Mouse (Mus musculus): Measurements from ENCODE around the gene Tmem39a. TPM values are rescaled to one million over a fixed set of nuclear protein-coding genes. Genes with fewer than 3 reads are reported as not detected.

The Tmem39a gene
- 10 to 100 TPM; 22.9 to 35.5 TPM for total RNA-seq (2021)
- long read RNA-seq, experiment 1, transcript Tmem39a-201 (9 exons, 2,871 nt), result major isoform, 6 of 8 reads
- long read RNA-seq, experiment 1, partial matches to known transcripts, result 0 of 8 reads
- long read RNA-seq, experiment 1, other reads (novel, unspliced or antisense), result 1 of 8 reads
- long read RNA-seq, experiment 2, transcript Tmem39a-201 (9 exons, 2,871 nt), result major isoform, 9 of 13 reads
- long read RNA-seq, experiment 2, partial matches to known transcripts, result 1 of 13 reads
- long read RNA-seq, experiment 2, other reads (novel, unspliced or antisense), result 2 of 13 reads

DNA sequence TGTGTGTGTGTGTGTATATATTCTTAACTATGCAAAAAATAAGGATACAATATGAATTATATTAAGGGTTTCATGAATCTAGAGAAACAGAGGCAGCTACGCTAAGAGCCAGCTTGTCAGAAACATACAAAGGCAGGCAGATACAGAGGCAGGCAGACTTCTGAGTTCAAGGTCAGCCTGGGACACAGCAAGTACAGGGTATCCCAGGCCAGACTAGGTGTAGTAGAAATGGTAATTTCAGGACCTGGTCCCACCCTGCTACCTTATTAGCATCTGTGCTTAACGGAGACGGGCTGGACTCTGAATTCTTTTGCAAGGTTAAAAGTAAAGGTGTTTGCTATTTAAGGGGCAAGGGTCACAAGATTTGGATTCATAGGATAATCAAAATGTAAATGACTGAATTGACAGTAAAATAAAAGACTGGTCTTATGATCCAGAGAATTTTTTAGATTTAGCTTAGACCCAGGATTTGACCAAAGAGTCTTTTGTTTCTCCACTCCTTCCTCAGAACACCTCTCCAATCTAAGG is at the start of gene Tmem39a:
Gene Tmem39a, plus strand, starts transcription at position 478 of the 528 bp plus-strand sequence.
- no peak for DNase-seq

DNA sequence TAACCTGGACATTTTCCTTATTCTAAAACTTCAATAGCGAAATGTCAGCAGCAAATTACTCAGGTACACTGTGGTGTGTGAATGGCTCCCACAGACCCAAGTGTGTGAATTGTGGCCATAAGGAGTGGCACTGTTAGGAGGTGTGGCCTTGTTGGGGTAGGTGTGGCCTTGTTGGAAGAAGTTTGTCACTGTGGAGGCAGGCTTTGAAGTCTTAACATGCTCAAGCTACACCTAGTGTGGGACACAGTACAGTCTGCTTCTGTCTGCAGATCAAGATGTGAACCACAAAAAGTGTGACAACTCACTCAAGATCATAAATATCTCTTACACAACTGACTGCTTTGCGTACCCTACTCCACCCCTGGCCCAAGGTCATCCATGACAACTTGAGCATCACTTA is 47.7 kb upstream of the Tmem39a start:
- DNase-seq, result no peak

DNA sequence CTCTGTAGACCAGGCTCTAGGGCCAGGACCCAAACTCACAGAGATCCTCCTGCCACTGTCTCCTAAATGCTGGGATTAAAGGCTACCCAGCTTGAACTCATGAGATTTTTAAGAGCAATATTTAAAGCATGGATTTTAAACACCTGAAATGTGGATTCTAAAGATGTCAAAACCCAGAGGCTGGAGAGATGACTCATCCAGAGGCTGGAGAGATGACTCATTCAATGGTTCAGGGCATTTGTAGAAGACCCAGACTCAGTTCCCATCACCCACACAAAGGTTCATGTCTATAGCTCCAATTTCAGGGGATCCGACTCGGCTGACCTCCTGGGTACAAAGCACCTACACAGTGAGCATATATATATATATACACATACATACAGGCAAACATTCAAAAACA is 39.4 kb upstream of the Tmem39a start:
- no peak for DNase-seq

DNA sequence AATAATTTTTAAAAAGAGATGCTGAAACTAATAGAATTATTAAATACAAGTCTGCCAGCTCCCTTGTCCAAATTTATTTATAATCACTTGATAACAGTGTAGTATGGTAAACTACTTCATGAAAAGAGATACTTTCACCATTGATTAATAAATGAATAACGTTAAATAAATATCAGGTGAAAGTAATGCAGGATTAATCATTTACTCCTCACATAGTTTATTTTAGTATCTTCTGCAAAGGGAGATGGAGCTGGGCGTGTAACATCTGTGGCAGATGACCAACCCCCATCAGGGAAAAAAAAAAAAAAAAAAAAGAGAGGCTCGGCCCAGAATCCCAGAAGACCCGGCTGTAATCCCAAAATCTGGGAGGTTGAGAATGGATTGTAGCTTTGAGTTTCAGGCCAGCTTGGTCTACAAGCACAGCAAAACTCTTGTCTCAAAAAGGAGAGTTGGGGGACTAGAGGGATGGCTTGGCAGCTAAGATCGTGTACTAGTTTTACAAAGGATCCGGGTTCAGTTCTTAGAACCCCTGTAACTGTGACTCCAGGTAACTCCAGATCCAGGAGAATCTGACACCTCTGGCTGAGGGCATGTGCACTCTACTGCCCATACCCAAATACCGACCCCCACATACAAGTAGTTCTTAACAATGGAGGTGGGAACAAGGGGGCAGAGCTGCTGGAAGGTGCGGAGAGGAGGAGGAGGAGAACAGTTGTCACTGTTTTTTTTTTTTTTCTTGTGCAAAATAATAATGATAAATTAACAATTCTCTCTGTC is 37.1 kb upstream of the Tmem39a start:
- DNase-seq, result no peak

DNA sequence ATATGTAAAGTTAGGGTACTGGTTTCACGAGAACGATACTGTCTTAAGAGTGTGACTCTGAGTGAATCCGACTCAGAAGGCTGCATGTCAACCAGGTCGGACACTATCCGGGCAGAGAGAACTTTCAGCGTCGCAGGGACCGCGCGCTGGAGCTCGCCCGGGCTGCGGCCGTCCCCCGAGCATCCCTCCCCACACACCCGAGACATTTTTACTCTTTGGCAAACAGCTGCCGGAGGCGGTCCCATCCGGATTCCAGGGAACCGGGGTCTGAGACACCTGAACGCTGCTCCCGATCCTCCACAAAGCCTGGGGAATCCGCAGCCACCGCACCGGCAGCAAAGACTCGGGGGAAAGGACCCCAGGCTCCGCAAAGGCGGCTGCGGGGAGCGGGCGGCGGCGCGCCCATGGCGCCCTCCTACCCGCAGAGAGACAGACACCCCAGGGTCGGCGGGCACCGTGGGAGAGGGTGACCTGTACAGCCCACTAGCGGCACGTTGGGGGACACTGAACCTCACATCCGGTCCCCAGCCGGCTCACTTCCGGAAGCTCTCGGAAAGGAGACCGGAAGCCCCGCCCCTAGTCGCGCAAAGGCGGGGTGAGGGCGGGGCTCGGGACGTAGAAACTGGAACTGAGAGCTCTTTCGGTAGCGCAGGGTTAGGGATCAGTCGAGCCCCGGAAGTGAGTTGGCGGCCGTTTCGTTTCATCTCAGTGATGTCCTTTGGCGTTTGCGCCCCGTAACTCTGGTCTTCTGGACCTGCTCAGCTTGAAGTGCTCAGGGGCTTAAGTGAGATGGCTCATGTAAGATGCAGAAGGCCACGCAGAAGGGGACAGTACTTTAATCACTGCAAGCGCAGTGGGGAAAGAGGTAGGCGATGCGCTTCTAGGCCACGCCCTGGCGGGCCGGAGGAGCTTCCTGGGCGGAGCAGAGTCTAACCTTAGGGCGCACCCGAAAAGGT is 36.1 kb upstream of the Tmem39a start, which contains the start of gene Timmdc1:
Gene Timmdc1, minus strand, starts transcription at position 535 of the 956 bp plus-strand sequence.
- DNase-seq, result peak; percentile 95

DNA sequence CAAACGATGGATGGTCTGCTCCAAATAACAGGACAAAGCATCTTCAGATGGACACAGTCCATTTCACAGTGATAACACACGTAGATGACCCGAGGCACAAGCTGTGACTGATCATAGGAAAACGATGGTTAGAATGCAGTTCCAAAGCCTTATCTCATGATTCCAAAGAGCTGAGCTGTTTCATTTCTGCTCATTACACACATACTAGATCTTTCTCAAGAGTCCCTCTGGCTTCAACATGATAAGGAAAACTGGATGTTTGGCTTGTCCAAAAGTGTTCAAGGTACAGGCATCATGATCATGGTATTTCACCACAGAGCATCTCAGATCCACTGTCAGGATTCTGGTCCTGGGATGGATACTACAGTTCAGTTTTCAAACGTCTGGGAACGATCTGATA is 32.2 kb upstream of the Tmem39a start:
- no peak for DNase-seq

DNA sequence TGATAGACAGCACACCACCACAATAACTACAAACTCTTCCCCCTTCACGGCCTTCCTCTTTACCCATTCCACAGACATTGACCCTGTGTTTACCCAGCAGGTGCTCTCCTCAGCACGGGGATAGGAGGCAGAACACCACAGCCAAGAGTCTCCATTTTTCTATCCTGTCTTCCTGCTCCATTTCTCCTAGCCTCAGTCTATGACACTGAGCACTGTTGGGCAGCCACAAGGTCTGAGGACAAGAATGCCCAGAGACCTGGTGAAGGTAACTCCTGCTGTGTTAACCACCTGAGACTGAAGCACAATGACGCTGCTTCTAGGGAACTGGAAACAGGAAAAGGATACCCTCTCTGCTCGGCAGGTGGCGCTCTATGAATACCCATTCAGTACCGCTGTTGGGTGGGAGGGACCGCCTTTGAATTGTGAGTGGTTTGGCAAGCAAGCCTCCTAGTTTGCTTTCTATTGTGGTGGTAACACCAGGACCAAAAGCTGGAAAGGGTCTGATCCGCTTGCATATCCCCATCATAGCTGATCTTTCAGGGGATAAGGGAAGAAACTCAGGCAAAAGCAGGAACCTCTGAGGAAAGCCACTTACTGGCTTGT is 21.9 kb upstream of the Tmem39a start:
- DNase-seq, result peak; percentile 74

DNA sequence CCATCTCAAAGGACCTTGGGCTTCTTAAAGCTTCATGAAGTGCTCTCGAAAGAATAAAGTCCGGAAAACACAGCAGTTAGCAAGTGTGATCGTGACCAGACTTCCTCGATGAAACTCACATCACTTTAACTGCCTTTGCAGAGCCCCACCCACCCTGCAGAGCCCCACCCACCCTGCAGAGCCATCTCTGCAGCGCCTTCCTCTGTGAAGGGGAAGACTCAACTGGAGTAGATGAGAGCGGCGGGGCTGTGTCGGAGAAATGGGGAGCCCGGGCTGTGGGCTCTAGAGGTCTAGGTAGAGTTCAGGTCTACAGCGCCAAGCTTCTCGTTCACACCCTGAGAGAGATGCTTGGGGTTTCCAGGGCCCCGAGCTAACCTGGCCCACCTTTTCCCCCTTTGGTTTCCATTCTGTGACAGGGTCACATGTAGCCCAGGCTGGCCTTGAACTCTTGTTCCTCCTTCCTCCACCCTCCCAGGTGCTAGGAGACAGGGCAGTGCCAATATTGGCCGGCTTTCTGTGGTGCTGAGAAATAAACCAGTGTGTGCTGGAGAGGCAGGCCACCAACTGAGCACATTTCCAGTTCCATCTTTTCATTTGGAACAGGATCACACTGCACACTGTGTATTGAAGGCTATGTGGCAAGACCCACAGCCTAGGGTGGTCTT is 19.6 kb upstream of the Tmem39a start:
- DNase-seq, result no peak

DNA sequence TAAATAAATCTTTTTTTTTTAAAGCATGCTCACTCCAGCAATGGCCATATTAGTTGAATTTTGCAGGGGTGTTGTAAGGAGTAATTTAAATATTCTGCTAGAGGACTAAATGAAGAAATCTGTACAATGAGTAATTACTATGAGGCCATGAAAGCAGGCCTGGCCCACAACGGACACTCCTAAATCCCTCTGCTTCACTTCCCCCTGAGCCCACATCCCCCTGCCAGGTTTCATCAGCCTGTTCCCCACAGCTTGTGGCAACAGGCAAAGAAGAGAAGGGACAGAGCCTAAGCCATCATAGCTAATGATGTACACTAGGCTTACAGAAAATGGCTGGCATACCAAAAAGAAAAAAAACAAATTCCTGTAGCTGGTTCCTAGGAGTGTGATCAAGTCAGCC is 10.5 kb upstream of the Tmem39a start:
- DNase-seq, result no peak

DNA sequence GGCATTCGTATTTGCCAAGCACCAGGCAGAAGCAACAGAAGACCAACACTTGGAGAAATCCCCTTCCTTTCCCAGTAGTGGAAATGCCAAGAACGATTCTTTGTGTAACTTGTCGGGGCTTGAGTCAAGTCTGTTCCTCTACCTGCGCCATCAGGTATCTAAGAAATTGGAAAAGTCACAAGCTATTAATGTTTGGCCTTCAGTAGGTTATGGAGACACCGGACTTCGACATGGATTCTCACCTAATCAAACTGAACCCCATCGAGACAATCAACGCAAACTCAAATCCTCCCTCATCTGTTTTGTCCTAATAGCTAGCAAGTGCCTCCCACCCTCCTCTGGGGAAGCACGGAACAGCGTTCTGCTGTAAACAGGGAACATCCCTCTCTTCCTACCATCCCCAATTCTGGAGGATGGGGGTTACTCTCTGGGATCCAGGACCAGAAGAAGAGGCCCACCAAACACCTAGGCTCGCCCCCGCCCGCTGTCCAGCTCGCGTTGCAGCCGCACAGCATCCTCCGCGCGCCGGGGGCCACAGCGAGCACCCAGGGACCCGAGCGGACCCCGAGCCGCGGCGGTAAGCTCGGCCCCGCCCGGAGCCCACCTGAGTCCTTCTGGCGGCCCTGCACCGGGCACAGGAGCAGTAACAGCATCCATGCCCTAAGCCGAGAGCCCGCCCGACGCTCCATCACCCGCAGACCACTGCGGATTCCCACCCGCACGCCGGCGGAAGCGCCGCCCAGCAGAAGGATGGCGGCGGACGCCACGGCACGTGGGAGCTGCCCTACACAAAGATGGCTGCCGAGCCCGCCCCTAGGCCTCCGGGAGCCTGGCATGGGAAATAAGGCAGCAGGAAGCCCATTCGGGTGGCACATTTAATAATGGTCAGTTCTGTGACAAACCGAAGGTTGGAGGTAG is 8.8 kb upstream of the Tmem39a start, which contains the start of gene Poglut1:
Gene Poglut1, minus strand, starts transcription at position 780 of the 918 bp plus-strand sequence.
- peak; percentile 78 for DNase-seq

DNA sequence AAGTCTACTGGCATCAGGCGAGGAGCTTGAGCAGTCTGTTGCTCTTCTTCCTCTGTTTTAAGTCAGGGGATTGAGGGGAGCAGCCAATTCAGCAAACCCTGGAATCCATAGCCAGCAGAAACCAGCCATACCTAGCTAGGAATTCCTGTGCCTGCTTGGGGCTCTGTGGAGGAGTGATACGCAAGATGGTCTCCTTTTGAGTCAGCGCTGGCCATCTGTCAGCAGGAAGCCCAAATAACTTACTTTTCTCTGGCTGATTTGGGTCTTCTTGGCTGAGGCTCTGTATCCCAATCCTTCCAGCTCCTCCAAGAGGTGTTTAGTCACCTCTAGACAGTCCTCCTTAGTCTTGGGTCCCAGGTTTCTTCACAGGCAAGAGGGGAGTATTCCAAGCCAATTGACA is 2.5 kb upstream of the Tmem39a start:
- DNase-seq, result no peak

DNA sequence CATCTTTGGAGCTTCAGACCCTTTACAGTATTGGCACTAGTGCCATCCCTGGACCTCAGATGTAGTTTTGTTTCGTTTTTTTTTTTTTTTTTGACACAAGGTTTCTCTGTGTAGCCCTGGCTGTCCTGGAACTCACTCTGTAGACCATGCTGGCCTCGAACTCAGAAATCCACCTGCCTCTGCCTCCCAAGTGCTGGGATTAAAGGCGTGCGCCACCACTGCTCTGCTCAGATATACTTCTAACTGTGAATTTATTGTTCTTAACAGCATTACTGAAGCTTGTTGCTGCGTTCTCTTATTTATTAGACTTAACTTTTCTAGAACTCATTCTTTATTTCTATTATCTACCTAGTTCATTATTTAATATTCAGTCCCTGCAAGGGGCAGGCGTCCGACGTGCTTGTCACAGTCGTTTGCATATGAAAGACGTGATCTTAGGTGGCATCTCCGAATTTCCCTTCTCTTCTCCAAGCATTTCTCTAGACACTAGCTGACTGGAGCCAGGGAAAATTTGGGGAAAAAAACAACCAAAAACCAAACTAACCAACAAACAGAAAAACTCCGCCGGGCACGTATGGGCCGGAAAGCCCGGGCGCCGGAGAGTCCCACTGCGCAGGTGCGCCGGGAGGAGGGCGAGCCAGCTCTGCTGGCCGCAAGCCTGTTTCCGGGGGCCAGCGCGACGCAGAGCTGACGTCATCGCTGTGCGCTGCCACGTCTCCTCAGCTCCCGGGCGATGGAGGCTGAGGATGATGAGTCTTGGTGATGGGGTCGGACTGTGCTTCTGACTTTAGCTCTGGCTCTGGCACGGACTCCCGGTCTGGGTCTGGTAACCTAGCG is 3.9 kb downstream of the Tmem39a start:
- DNase-seq, result peak; percentile 97

DNA sequence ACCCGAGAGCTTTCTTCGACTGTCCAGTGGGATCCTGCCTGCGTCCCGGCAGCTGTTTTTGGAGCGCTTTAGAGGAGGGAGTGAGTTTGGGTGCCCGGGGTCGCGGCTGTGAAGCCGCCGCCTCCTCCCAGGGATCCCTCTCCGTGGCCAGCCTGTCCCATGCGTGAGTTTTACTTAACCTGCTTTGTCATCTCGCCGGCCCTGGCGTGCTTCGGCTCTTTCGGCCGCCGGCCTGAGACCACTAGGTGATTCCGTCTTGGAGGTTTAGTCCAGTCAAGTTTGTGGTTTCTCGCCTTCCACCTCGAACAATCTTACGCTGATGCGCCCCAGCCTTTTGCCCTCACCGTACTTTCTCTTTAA is 4.5 kb downstream of the Tmem39a start:
- DNase-seq, result no peak

DNA sequence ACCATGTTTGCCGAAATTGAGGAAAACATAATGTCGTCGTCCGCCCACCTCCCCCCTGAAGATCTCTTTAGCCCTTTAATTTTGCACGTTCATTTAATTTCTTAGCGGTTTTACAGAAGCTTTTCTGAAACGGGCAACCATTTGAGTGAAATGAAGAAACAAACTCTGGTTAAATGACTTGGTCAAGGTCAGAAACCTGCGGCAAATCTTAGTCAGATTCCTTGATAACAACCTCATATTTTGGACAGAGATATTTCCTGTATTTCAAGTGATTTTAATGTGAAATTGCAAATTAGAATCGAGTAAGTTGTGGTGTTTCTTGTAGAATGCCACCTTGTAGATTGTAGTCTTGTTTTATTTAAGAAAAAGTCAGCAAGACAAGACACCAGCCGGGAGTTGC is 5.0 kb downstream of the Tmem39a start:
- no peak for DNase-seq

DNA sequence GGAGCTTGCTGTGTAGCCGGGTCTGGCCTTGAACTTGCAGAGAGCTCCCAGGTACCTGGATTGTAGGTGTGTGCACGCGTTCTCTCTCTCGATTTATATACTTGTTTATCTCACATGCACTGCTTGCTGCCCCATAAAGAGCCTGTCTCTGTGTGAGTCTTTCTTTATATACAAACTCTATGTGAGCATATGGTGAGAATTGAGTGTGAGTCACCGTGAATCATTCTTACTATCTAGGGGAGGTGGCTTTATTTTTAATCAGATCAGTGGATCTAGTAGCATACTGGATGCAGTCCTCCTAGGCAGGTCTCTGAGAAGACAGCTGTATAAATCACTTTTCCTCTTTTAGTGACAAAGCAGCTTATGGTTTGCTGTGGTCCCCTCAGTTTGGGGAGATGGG is 9.7 kb downstream of the Tmem39a start:
- no peak for DNase-seq

DNA sequence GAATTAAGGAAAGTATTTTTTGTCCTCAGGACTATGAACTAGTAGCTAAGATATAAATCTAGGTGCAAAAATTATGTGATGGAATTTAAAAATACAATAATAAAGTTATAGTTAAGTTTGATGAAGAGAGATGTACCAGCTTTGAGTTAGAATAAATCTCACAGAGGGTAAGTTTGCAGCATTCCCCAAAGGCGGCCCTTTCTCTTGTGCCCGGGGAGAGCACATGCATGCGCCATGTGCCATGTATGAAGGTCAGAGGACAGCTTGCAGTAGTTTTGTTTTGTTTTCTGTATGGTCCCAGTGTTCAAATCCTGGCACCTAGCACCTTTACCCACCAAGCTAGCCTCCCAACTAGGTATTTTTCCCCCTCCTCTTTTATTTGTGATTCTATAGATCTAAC is 13.0 kb downstream of the Tmem39a start:
- no peak for DNase-seq

DNA sequence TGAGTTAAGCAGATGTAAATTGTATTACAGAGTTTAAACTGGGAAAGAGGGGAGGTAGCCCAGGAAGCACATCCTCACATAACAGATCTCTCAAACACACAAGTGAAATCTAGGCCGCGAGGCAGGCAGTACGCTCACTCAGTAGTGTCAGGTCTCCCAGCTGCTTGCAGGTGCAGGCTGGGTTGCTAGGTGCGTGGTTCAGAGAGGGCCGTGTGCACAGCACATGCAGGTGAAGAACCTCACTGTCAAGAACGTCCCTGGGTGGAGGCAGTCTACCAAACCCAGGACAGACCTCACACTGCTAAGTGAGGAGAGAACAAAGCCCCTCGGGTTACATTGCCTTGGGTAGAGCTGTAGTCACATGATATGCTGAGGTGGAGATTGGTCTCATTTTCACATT is 26.3 kb downstream of the Tmem39a start:
- DNase-seq, result no peak

DNA sequence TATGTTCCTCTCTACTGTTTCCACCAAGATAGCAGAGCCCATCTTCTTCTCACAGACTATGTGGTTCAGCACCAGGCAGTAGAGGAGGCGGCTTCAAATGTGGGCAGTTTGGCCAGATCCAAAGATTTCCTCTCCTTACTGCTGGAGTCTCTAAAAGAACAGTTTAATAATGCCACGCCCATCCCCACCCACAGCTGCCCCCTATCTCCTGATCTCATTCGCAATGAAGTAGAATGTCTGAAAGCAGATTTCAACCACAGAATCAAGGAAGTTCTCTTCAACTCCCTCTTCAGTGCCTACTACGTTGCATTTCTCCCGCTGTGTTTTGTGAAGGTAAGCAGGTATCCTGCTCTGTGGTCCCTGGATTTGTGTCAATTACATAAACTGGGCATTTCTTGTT is 26.7 kb downstream of the Tmem39a start:
- DNase-seq, result no peak

DNA sequence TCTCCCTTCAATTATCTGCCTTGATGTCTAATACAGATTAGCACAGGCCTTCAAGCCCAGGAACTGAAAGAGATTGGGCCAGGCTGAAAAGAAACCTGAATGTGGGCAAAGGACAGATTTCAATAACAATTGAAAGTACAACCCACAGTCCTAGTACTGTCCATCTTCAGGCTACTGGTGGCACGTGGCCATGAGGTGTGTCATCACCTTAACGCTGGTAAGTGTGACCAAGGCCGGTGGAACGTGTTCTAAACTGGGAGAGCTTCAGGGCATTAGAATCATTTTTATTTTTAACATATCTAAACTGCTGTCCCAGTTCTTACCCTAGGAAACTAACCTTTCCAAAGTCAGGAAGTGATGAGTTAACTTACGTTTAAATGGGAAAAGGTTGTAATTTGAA is 28.7 kb downstream of the Tmem39a start:
- no peak for DNase-seq

Data from gastrocnemius, postnatal 10 days (tissue).